Mouse (Mus musculus) embryonic facial prominence, embryonic 11.5 days (tissue): ENCODE measurements around the gene Dbi. TPM values are rescaled to one million over a fixed set of nuclear protein-coding genes. Genes with fewer than 3 reads are reported as not detected.

Experiments used
- ATAC-seq: fragments of 200-750 bp; cut with Nextera tagmentation; replicated peaks from 2 replicates; pipeline ENCODE4 v1.8.0; 2017; ENCODE audit warnings: low read depth; ENCODE audit not compliant: insufficient number of reproducible peaks, low FRiP score, low TSS enrichment
- DNase-seq: peaks from one replicate; pipeline ENCODE4 v3.0.0-alpha.2; 2015; ENCODE audit warnings: low spot score
- H3K27ac ChIP-seq: fragments of 300-500 bp; sonication (generic); replicated peaks from 2 replicates; pipeline ENCODE4 v1.5.1; 2014; ENCODE audit warnings: mild to moderate bottlenecking, low read depth, low read length, control low read depth
- H3K27me3 ChIP-seq: fragments of 300-500 bp; sonication (generic); 2 replicates; pipeline ENCODE4 v1.6.1; 2014; ENCODE audit warnings: mild to moderate bottlenecking, low read length, moderate library complexity, mixed read lengths; ENCODE audit not compliant: control insufficient read depth, insufficient read depth
- H3K36me3 ChIP-seq: fragments of 300-500 bp; sonication (generic); replicated peaks from 2 replicates; pipeline ENCODE4 v1.6.1; 2014; ENCODE audit warnings: low read depth, mild to moderate bottlenecking, low read length, moderate library complexity, mixed read lengths; ENCODE audit not compliant: control insufficient read depth, insufficient read depth
- H3K4me1 ChIP-seq: fragments of 300-500 bp; sonication (generic); 2 replicates; pipeline ENCODE4 v1.6.1; 2014; ENCODE audit warnings: low read length, mixed read lengths; ENCODE audit not compliant: control insufficient read depth, insufficient read depth
- H3K4me2 ChIP-seq: fragments of 300-500 bp; sonication (generic); 2 replicates; pipeline ENCODE4 v1.6.1; 2014; ENCODE audit warnings: low read depth, mild to moderate bottlenecking, control low read depth, low read length, moderate library complexity
- H3K4me3 ChIP-seq: fragments of 300-500 bp; sonication (generic); 2 replicates; pipeline ENCODE4 v1.5.1; 2014; ENCODE audit warnings: low read depth, low read length, control low read depth
- H3K9ac ChIP-seq: fragments of 300-500 bp; sonication (generic); replicated peaks from 2 replicates; pipeline ENCODE4 v1.6.1; 2014; ENCODE audit warnings: mild to moderate bottlenecking, control low read depth, low read length
- H3K9me3 ChIP-seq: fragments of 300-500 bp; sonication (generic); replicated peaks from 2 replicates; pipeline ENCODE4 v1.6.1; 2016; ENCODE audit warnings: mild to moderate bottlenecking, low read length, inconsistent platforms, mixed read lengths; ENCODE audit not compliant: control insufficient read depth
- WGBS: fragments of 180-500 bp; shearing (Covaris S2); extraction: QIAGEN DNeasy Blood & Tissue Kit; methylation state at CpG from one replicate; pipeline ENCODE4 v1.1.7; 2014; 5-methylcytosine and 5-hydroxymethylcytosine counted together
- polyA plus RNA-seq: library from polyadenylated mRNA; unstranded; fragments of >200 nt; fragmentation: Nextera tagmentation; extraction: Ambion mirVana; gene quantifications from 2 replicates; pipeline ENCODE4 v1.2.1, GENCODE M21; 2014

Gene Dbi
- polyA plus RNA-seq, 1 experiment from 2014 or later, result 674 TPM

GRCm38 (mm10) chr1:120073519-120074306 lies 47.2 kb downstream of the Dbi start, which contains the start of gene Tmem37:
Tmem37 (minus strand) TSS chr1:120074074.
- no peaks in the 10 kb centered on the region for H3K27me3 ChIP-seq
- WGBS, result 1% methylated on average over 40 of the region's 40 CpGs
- H3K4me2 ChIP-seq, result peak within 1 kb of the TSS; percentile 81
- no peaks in the 10 kb centered on the region for H3K36me3 ChIP-seq
- H3K27ac ChIP-seq, result no peak within 1 kb of the TSS
- H3K9me3 ChIP-seq, result no peaks in the 10 kb centered on the region
- H3K4me1 ChIP-seq, result no peaks in the 10 kb centered on the region
- H3K4me3 ChIP-seq, result peak within 1 kb of the TSS; percentile 31
- ATAC-seq (peak; percentile 71), DNase-seq (peak; percentile 79)
- no peak within 1 kb of the TSS for H3K9ac ChIP-seq

- WGBS, result 10% methylated on average over 16 of the region's 16 CpGs
Measured at GRCm38 (mm10) chr1:120072900-120073299, 48.0 kb downstream of the Dbi start.

GRCm38 (mm10) chr1:120071133-120071532 lies 49.7 kb downstream of the Dbi start:
- no peak overlapping the region for H3K4me2 ChIP-seq
- H3K9ac ChIP-seq, result no peak overlapping the region
- H3K27me3 ChIP-seq, result no peaks in the 10 kb centered on the region
- 80% methylated on average over 4 of the region's 4 CpGs for WGBS
- no peak overlapping the region for H3K4me3 ChIP-seq
- ATAC-seq (no peak), DNase-seq (no peak)
- H3K4me1 ChIP-seq, result no peaks in the 10 kb centered on the region
- no peak overlapping the region for H3K27ac ChIP-seq
- no peaks in the 10 kb centered on the region for H3K9me3 ChIP-seq
- no peaks in the 10 kb centered on the region for H3K36me3 ChIP-seq

More at GRCm38 (mm10) chr1:120072900-120073299, 48.0 kb downstream of the Dbi start:
- Histone ChIP-seq H3K9ac (no peak overlapping the region), H3K27me3 (no peaks in the 10 kb centered on the region), H3K36me3 (no peaks in the 10 kb centered on the region), H3K4me2 (peak overlapping the region; percentile 81), H3K4me1 (no peaks in the 10 kb centered on the region), H3K9me3 (no peaks in the 10 kb centered on the region), H3K4me3 (peak overlapping the region; percentile 31; the same call in 1 of the 2 replicates), H3K27ac (no peak overlapping the region)
- ATAC-seq (no peak), DNase-seq (no peak)

GRCm38 (mm10) chr1:120070168-120070567 lies 50.7 kb downstream of the Dbi start:
- ATAC-seq (no peak), DNase-seq (no peak)
- H3K9ac ChIP-seq, result no peak overlapping the region
- H3K4me1 ChIP-seq, result no peaks in the 10 kb centered on the region
- H3K4me3 ChIP-seq, result no peak overlapping the region
- no peaks in the 10 kb centered on the region for H3K27me3 ChIP-seq
- H3K36me3 ChIP-seq, result no peaks in the 10 kb centered on the region
- no peaks in the 10 kb centered on the region for H3K9me3 ChIP-seq
- WGBS, result 57% methylated on average over 6 of the region's 6 CpGs
- H3K27ac ChIP-seq, result no peak overlapping the region
- H3K4me2 ChIP-seq, result no peak overlapping the region

GRCm38 (mm10) chr1:120069120-120069519 lies 51.8 kb downstream of the Dbi start:
- Histone ChIP-seq H3K4me3 (no peak overlapping the region), H3K36me3 (no peaks in the 10 kb centered on the region), H3K4me1 (no peaks in the 10 kb centered on the region), H3K27me3 (no peaks in the 10 kb centered on the region), H3K9me3 (no peaks in the 10 kb centered on the region), H3K27ac (no peak overlapping the region), H3K4me2 (no peak overlapping the region), H3K9ac (no peak overlapping the region)
- DNase-seq (no peak), ATAC-seq (no peak)
- WGBS, result 81% methylated on average over 5 of the region's 5 CpGs

- no peak overlapping the region for H3K4me2 ChIP-seq
- no peak for DNase-seq
- H3K9me3 ChIP-seq, result no peaks in the 10 kb centered on the region
- H3K4me1 ChIP-seq, result no peaks in the 10 kb centered on the region
- WGBS, result 88% methylated on average over 3 of the region's 3 CpGs
- no peak for ATAC-seq
- no peak overlapping the region for H3K4me3 ChIP-seq
- H3K9ac ChIP-seq, result no peak overlapping the region
- H3K27ac ChIP-seq, result no peak overlapping the region
- no peaks in the 10 kb centered on the region for H3K27me3 ChIP-seq
- H3K36me3 ChIP-seq, result no peaks in the 10 kb centered on the region
Measured at GRCm38 (mm10) chr1:120066625-120067024, 54.3 kb downstream of the Dbi start.

- ATAC-seq (no peak), DNase-seq (no peak)
- Histone ChIP-seq H3K27me3 (no peaks in the 10 kb centered on the region), H3K36me3 (no peaks in the 10 kb centered on the region), H3K4me2 (no peak overlapping the region), H3K27ac (no peak overlapping the region), H3K4me1 (no peaks in the 10 kb centered on the region), H3K9ac (no peak overlapping the region), H3K4me3 (no peak overlapping the region), H3K9me3 (no peaks in the 10 kb centered on the region)
- 84% methylated on average over 8 of the region's 8 CpGs for whole genome bisulfite sequencing
Measured at GRCm38 (mm10) chr1:120066159-120066558, 54.7 kb downstream of the Dbi start.

- Histone ChIP-seq H3K9me3 (no peaks in the 10 kb centered on the region), H3K36me3 (no peaks in the 10 kb centered on the region), H3K4me1 (no peaks in the 10 kb centered on the region), H3K27ac (no peak overlapping the region), H3K9ac (no peak overlapping the region), H3K4me2 (no peak overlapping the region), H3K27me3 (no peaks in the 10 kb centered on the region), H3K4me3 (no peak overlapping the region)
- WGBS, result 91% methylated on average over 11 of the region's 11 CpGs
- no peak for DNase-seq
- no peak for ATAC-seq
Measured at GRCm38 (mm10) chr1:120064036-120064682, 56.7 kb downstream of the Dbi start.
